Mouse (Mus musculus): ENCODE data around the gene Gm10840.
"Not testable (repeated sequence)": the region's sequence is repeated elsewhere in the genome, so short reads cannot be mapped to it uniquely, and the experiment has no call there.

DNA sequence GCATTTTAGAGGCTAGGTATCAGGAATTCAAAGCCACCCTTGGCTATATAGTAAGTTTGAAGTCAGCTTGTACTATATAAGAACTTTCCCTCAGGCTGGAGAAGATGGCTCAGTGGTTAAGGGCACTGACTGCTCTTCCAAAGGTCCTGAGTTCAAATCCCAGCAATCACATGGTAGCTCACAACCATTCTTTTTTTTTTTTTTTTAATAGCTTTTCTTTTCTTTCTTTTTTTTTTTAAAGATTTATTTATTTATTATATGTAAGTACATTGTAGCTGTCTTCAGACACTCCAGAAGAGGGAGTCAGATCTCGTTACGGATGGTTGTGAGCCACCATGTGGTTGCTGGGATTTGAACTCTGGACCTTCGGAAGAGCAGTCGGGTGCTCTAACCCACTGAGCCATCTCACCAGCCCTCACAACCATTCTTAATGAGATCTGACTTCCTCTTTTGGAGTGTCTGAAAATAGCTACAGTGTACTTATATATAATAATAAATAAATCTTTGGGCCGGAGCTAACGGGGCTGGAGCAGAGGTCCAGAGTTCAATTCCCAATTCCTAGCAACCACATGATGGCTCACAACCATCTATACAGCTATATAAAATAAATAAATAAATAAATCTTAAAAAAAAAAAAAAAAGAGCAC, 33.8 kb upstream of the Gm10840 start:
- not testable (repeated sequence) for TF ChIP-seq POLR2A (IDR thresholded peaks at IDR 0.05; ENCODE audit: low read depth, low read length); CTCF (IDR thresholded peaks at IDR 0.05; ENCODE audit: extremely low read depth, insufficient read length, insufficient replicate concordance, low read depth, low read length)

All from small intestine, adult 2 months (tissue).